Mouse (Mus musculus) MEL (cell line): ENCODE measurements around the gene Sipa1l1.

Source experiments
- CTCF ChIP-seq, 3 experiments: IDR thresholded peaks in 2 of 3; conservative IDR thresholded peaks in 1 of 3; 2 replicates each; pipeline ENCODE4 v1.5.1; 2011 to 2012; ENCODE audit warnings: low read length in 3 of 3, low read depth in 2 of 3, mild to moderate bottlenecking in 2 of 3, improper control_type of control experiment in 1 of 3, inconsistent platforms in 1 of 3, mixed read lengths in 1 of 3, moderate library complexity in 1 of 3; ENCODE audit not compliant: control insufficient read depth in 1 of 3, insufficient read depth in 1 of 3, poor library complexity in 1 of 3, severe bottlenecking in 1 of 3
- EP300 ChIP-seq, 2 experiments: IDR thresholded peaks; 2 replicates each; pipeline ENCODE4 v1.6.1; 2011; ENCODE audit warnings: improper control_type of control experiment in 2 of 2, low read length in 2 of 2, low read depth in 1 of 2, mild to moderate bottlenecking in 1 of 2
- KAT2A ChIP-seq: conservative IDR thresholded peaks from 2 replicates; pipeline ENCODE4 v1.6.1; 2012; ENCODE audit warnings: low read depth, low read length, improper control_type of control experiment, inconsistent platforms
- MAFK ChIP-seq: IDR thresholded peaks from 2 replicates; pipeline ENCODE4 v1.6.1; 2011; ENCODE audit warnings: low read depth, mild to moderate bottlenecking, low read length, improper control_type of control experiment, borderline replicate concordance
- MAX ChIP-seq: IDR thresholded peaks from 2 replicates; pipeline ENCODE4 v1.6.1; 2011; ENCODE audit warnings: low read length, improper control_type of control experiment
- MYC ChIP-seq: IDR thresholded peaks from 2 replicates; pipeline ENCODE4 v1.6.1; 2011; ENCODE audit warnings: low read depth, mild to moderate bottlenecking, low read length, improper control_type of control experiment, moderate library complexity
- POLR2AphosphoS2 ChIP-seq: IDR thresholded peaks from 2 replicates; pipeline ENCODE4 v1.6.1; 2011; ENCODE audit warnings: low read length, improper control_type of control experiment
- TCF12 ChIP-seq: IDR thresholded peaks from 2 replicates; pipeline ENCODE4 v1.6.1; 2014; ENCODE audit warnings: low read depth, mild to moderate bottlenecking, inconsistent platforms, low read length, improper control_type of control experiment, moderate library complexity
- ZNF384 ChIP-seq: IDR thresholded peaks from 2 replicates; pipeline ENCODE4 v1.6.1; 2012; ENCODE audit warnings: low read depth, mild to moderate bottlenecking, inconsistent platforms, low read length, improper control_type of control experiment

- no peak for TF ChIP-seq TCF12
- no peak for TF ChIP-seq ZNF384
- no peak for TF ChIP-seq MYC
- TF ChIP-seq CTCF (IDR thresholded peaks at IDR 0.05 in 2 of 3, conservative IDR thresholded peaks at IDR 0.05 in 1 of 3; ENCODE audit: control insufficient read depth in 1 of 3, insufficient read depth in 1 of 3, low read depth in 2 of 3, low read length in 3 of 3, poor library complexity in 1 of 3, severe bottlenecking in 1 of 3): no peak
- peak in 1 of 2 experiments; percentile 19; a peak in 1 of 4 replicates for TF ChIP-seq EP300 (IDR thresholded peaks at IDR 0.05; ENCODE audit: low read depth in 1 of 2, low read length in 2 of 2)
- no peak for TF ChIP-seq KAT2A
- no peak for TF ChIP-seq MAFK
- TF ChIP-seq POLR2AphosphoS2: no peak
- TF ChIP-seq MAX: no peak
These were observed 57.4 kb downstream of the Sipa1l1 start for GRCm38 (mm10) chr12:82226311-82227066.
